Mouse (Mus musculus): Measurements from ENCODE around the gene Srm. TPM values are rescaled to one million over a fixed set of nuclear protein-coding genes. Genes with fewer than 3 reads are reported as not detected.

Gene Srm
- polyA plus RNA-seq, 1 experiment: 33.1 TPM

- Histone ChIP-seq H3K4me3 (ENCODE audit: insufficient read depth, low read depth, low read length) (no peak overlapping the region), H3K4me1 (ENCODE audit: control insufficient read depth, insufficient read depth, low read length) (no peaks in the 10 kb centered on the region), H3K27ac (ENCODE audit: insufficient read depth, low read depth, low read length) (no peak overlapping the region), H3K36me3 (ENCODE audit: control insufficient read depth, insufficient read depth, low read length) (peaks cover 2% of the 10 kb centered on the region), H3K27me3 (replicated peaks; ENCODE audit: control insufficient read depth, insufficient read depth, low read length) (no peaks in the 10 kb centered on the region)
- TF ChIP-seq POLR2A (IDR thresholded peaks at IDR 0.05; ENCODE audit: low read depth, low read length) (no peak), CTCF (conservative IDR thresholded peaks at IDR 0.05; ENCODE audit: insufficient read depth, insufficient read length, low read depth, low read length) (no peak)
- whole genome bisulfite sequencing: 93% methylated on average over 9 of the region's 9 CpGs
- no peak for DNase-seq
Observed at GRCm38 (mm10) chr4:148570693-148571295, 20.5 kb upstream of the Srm start.

DNA sequence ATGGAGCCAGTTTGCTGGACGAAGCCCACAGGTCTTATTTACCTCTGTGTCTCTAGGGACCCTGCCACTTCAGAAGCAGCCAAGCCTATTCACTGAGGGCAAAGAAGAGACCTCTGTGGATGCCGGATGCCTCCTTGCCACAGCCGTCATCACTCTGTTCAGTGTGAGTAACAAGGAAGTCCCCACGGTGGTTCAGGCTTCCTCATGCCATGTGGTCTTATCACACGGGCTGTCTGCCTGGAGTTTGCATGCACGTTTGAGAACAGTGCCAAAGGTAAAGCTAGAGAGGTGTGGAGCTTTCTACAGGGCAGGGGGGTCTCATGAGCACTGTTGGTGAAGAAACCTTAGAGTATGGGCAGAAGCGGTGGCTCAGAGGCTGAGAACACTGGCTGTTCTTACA lies 18.1 kb upstream of the Srm start:
- TF ChIP-seq CTCF (conservative IDR thresholded peaks at IDR 0.05; ENCODE audit: insufficient read depth, insufficient read length, low read depth, low read length) (no peak), POLR2A (IDR thresholded peaks at IDR 0.05; ENCODE audit: low read depth, low read length) (no peak)
- Histone ChIP-seq H3K4me1 (ENCODE audit: control insufficient read depth, insufficient read depth, low read length) (no peaks in the 10 kb centered on the region), H3K36me3 (ENCODE audit: control insufficient read depth, insufficient read depth, low read length) (no peaks in the 10 kb centered on the region; the same call in none of the 2 replicates), H3K27ac (ENCODE audit: insufficient read depth, low read depth, low read length) (no peak overlapping the region), H3K27me3 (replicated peaks; ENCODE audit: control insufficient read depth, insufficient read depth, low read length) (no peaks in the 10 kb centered on the region), H3K4me3 (ENCODE audit: insufficient read depth, low read depth, low read length) (no peak overlapping the region)
- WGBS: 91% methylated on average over 7 of the region's 7 CpGs
- DNase-seq: no peak

- 88% methylated on average over 9 of the region's 9 CpGs for WGBS
- TF ChIP-seq CTCF (conservative IDR thresholded peaks at IDR 0.05; ENCODE audit: insufficient read depth, insufficient read length, low read depth, low read length): no peak
- no peak for TF ChIP-seq POLR2A (IDR thresholded peaks at IDR 0.05; ENCODE audit: low read depth, low read length)
- H3K27me3 ChIP-seq (replicated peaks; ENCODE audit: control insufficient read depth, insufficient read depth, low read length): no peaks in the 10 kb centered on the region
- H3K36me3 ChIP-seq (ENCODE audit: control insufficient read depth, insufficient read depth, low read length): no peaks in the 10 kb centered on the region
- H3K27ac ChIP-seq (ENCODE audit: insufficient read depth, low read depth, low read length): no peak overlapping the region
- no peak for DNase-seq
- H3K4me3 ChIP-seq (ENCODE audit: insufficient read depth, low read depth, low read length): no peak overlapping the region
- no peaks in the 10 kb centered on the region for H3K4me1 ChIP-seq (ENCODE audit: control insufficient read depth, insufficient read depth, low read length)
Observed at GRCm38 (mm10) chr4:148580765-148581164, 10.5 kb upstream of the Srm start.

DNA sequence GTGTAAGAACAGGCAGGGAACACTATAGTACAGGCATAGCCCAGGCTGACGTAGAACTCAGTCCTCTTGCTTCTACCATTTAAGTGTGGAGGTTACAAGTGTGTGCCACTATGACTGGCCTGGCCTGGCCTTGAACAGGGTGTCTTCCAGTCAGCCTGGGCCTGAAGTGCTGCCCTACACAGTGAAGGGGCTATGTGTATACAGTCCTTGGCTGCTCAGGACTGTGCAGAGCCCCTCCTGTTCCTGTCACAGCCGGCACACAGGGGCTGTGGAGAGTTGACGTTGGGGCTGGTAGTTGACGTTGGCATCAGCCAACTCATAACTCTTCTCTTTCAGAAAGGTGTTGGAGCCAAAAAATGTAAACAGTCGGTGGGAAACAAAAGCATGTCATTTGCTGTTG lies 9.9 kb upstream of the Srm start:
- WGBS: 81% methylated on average over 5 of the region's 5 CpGs
- no peaks in the 10 kb centered on the region for H3K36me3 ChIP-seq (ENCODE audit: control insufficient read depth, insufficient read depth, low read length)

GRCm38 (mm10) chr4:148583257-148583656 lies 8.0 kb upstream of the Srm start:
- no peak overlapping the region for H3K27ac ChIP-seq (ENCODE audit: insufficient read depth, low read depth, low read length)
- no peak for DNase-seq
- no peak overlapping the region for H3K4me3 ChIP-seq (ENCODE audit: insufficient read depth, low read depth, low read length)
- no peak for TF ChIP-seq POLR2A (IDR thresholded peaks at IDR 0.05; ENCODE audit: low read depth, low read length)
- no peak for TF ChIP-seq CTCF (conservative IDR thresholded peaks at IDR 0.05; ENCODE audit: insufficient read depth, insufficient read length, low read depth, low read length)
- H3K4me1 ChIP-seq (ENCODE audit: control insufficient read depth, insufficient read depth, low read length): no peaks in the 10 kb centered on the region
- no peaks in the 10 kb centered on the region for H3K27me3 ChIP-seq (replicated peaks; ENCODE audit: control insufficient read depth, insufficient read depth, low read length)
- no peaks in the 10 kb centered on the region for H3K36me3 ChIP-seq (ENCODE audit: control insufficient read depth, insufficient read depth, low read length)
- WGBS: 67% methylated on average over 4 of the region's 4 CpGs

More for the DNA sequence above, 9.9 kb upstream of the Srm start:
- no peak overlapping the region for H3K27ac ChIP-seq (ENCODE audit: insufficient read depth, low read depth, low read length)
- H3K27me3 ChIP-seq (replicated peaks; ENCODE audit: control insufficient read depth, insufficient read depth, low read length): no peaks in the 10 kb centered on the region
- no peak overlapping the region for H3K4me3 ChIP-seq (ENCODE audit: insufficient read depth, low read depth, low read length)
- no peak for DNase-seq
- H3K4me1 ChIP-seq (ENCODE audit: control insufficient read depth, insufficient read depth, low read length): no peaks in the 10 kb centered on the region
- TF ChIP-seq CTCF (conservative IDR thresholded peaks at IDR 0.05; ENCODE audit: insufficient read depth, insufficient read length, low read depth, low read length) (no peak), POLR2A (IDR thresholded peaks at IDR 0.05; ENCODE audit: low read depth, low read length) (no peak)

DNA sequence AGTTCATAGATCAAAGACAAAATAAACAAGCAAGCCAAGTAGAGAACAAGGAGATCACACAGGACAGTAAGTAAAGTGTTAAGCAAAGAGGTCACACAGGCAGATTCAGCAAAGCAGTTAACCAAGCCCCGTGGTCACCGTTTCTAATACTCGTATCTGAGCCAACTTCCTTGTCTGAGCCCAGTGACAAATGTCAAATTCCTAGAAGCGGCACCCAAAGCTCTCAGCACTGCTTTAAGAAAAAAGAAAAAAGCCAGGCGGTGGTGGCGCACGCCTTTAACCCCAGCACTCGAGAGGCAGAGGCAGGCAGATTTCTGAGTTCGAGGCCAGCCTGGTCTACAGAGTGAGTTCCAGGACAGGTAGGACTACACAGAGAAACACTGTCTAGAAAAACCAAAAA lies 4.7 kb upstream of the Srm start:
- H3K4me1 ChIP-seq (ENCODE audit: control insufficient read depth, insufficient read depth, low read length): peaks cover 3% of the 10 kb centered on the region; the same call in 1 of the 2 replicates
- DNase-seq: no peak
- no peaks in the 10 kb centered on the region for H3K36me3 ChIP-seq (ENCODE audit: control insufficient read depth, insufficient read depth, low read length)
- TF ChIP-seq POLR2A (IDR thresholded peaks at IDR 0.05; ENCODE audit: low read depth, low read length): no peak
- TF ChIP-seq CTCF (conservative IDR thresholded peaks at IDR 0.05; ENCODE audit: insufficient read depth, insufficient read length, low read depth, low read length): no peak
- no peaks in the 10 kb centered on the region for H3K27me3 ChIP-seq (replicated peaks; ENCODE audit: control insufficient read depth, insufficient read depth, low read length)
- H3K4me3 ChIP-seq (ENCODE audit: insufficient read depth, low read depth, low read length): no peak overlapping the region
- no peak overlapping the region for H3K27ac ChIP-seq (ENCODE audit: insufficient read depth, low read depth, low read length)
- 55% methylated on average over 9 of the region's 9 CpGs for WGBS

- Histone ChIP-seq H3K27me3 (replicated peaks; ENCODE audit: control insufficient read depth, insufficient read depth, low read length) (no peaks in the 10 kb centered on the region), H3K4me1 (ENCODE audit: control insufficient read depth, insufficient read depth, low read length) (peaks cover 8% of the 10 kb centered on the region; the same call in 1 of the 2 replicates), H3K4me3 (ENCODE audit: insufficient read depth, low read depth, low read length) (no peak overlapping the region), H3K27ac (ENCODE audit: insufficient read depth, low read depth, low read length) (no peak overlapping the region), H3K36me3 (ENCODE audit: control insufficient read depth, insufficient read depth, low read length) (no peaks in the 10 kb centered on the region)
- no peak for DNase-seq
- TF ChIP-seq POLR2A (IDR thresholded peaks at IDR 0.05; ENCODE audit: low read depth, low read length) (no peak), CTCF (conservative IDR thresholded peaks at IDR 0.05; ENCODE audit: insufficient read depth, insufficient read length, low read depth, low read length) (no peak)
- WGBS: 74% methylated on average over 9 of the region's 9 CpGs
Observed at GRCm38 (mm10) chr4:148588793-148589192, 2.5 kb upstream of the Srm start.
